8 mouse cellular contexts compared by ENCODE assay signal in genomic region chr13:54282149-54282860, GRCm38 (mm10).
DNase-seq lines count a peak whose midpoint lies in the region; ATAC-seq and TF ChIP-seq lines count a peak whose summit lies in the region.

No protein-coding gene starts in this region.

- 0 out of 2 replicates have a peak overlapping the region, but pooled peaks have one; percentile 7 for H3K4me3 ChIP-seq in E14TG2a.4 (replicated peaks; ENCODE audit: low read length)
- peak overlapping the region; percentile 18 for H3K4me3 ChIP-seq in embryonic facial prominence, embryonic 15.5 days (replicated peaks)
- 0 out of 2 replicates have a peak overlapping the region, but pooled peaks have one; percentile 20 for H3K4me3 ChIP-seq in limb, embryonic 14.5 days (replicated peaks; ENCODE audit: low read length)

- peaks cover 15% of the 10 kb centered on the region for H3K4me1 ChIP-seq in E14TG2a.4 (replicated peaks; ENCODE audit: low read depth, low read length)
- peaks cover 13% of the 10 kb centered on the region for H3K4me1 ChIP-seq in embryonic facial prominence, embryonic 15.5 days
- peaks cover 11% of the 10 kb centered on the region for H3K4me1 ChIP-seq in limb, embryonic 14.5 days (ENCODE audit: control insufficient read depth, insufficient read depth, low read length)

- WGBS in embryonic facial prominence, embryonic 15.5 days = 12% methylated on average over 17 of the region's 17 CpGs
- 13% methylated on average over 17 of the region's 17 CpGs for WGBS in limb, embryonic 14.5 days

- peaks cover 13% of the 10 kb centered on the region; the same call in 1 of the 2 replicates for H3K9me3 ChIP-seq in E14TG2a.4 (ENCODE audit: low read length)
- H3K9me3 ChIP-seq in embryonic facial prominence, embryonic 15.5 days (replicated peaks) = no peaks in the 10 kb centered on the region
- no peaks in the 10 kb centered on the region for H3K9me3 ChIP-seq in limb, embryonic 14.5 days (ENCODE audit: control insufficient read depth, low read length)

- 0 out of 2 replicates have a peak overlapping the region, but pooled peaks have one; percentile 3 for H3K27ac ChIP-seq in embryonic facial prominence, embryonic 15.5 days (replicated peaks)
- H3K27ac ChIP-seq in limb, embryonic 14.5 days (replicated peaks; ENCODE audit: low read depth, low read length) = no peak overlapping the region

- H3K4me2 ChIP-seq in embryonic facial prominence, embryonic 15.5 days (replicated peaks) = peak overlapping the region; percentile 45
- H3K4me2 ChIP-seq in limb, embryonic 14.5 days (replicated peaks; ENCODE audit: low read depth, low read length, severe bottlenecking) = peak overlapping the region; percentile 45

- H3K27me3 ChIP-seq in E14TG2a.4 (ENCODE audit: insufficient read depth, low read length) = peaks cover 56% of the 10 kb centered on the region
- H3K27me3 ChIP-seq in embryonic facial prominence, embryonic 15.5 days = peaks cover 13% of the 10 kb centered on the region
- H3K27me3 ChIP-seq in limb, embryonic 14.5 days (ENCODE audit: control insufficient read depth, insufficient read depth, low read length) = peaks cover 12% of the 10 kb centered on the region; the same call in 1 of the 2 replicates

- peak; percentile 34; the same call in 1 of the 2 replicates for ATAC-seq in embryonic facial prominence, embryonic 15.5 days (ENCODE audit: insufficient number of reproducible peaks, low FRiP score, low TSS enrichment, low read depth)
- no peak for ATAC-seq in limb, embryonic 14.5 days (ENCODE audit: low FRiP score, low read depth)

- no peak for TF ChIP-seq CTCF in E14TG2a.4 (conservative IDR thresholded peaks at IDR 0.05; ENCODE audit: low read length)

- H3K36me3 ChIP-seq in E14TG2a.4 (ENCODE audit: insufficient read depth, low read length) = no peaks in the 10 kb centered on the region
- H3K36me3 ChIP-seq in embryonic facial prominence, embryonic 15.5 days = no peaks in the 10 kb centered on the region
- no peaks in the 10 kb centered on the region for H3K36me3 ChIP-seq in limb, embryonic 14.5 days (ENCODE audit: control insufficient read depth, insufficient read depth, low read length)

- DNase-seq in heart, adult 8-10 months (ENCODE audit: low spot score) = peak; percentile 6
- no peak for DNase-seq in heart, adult 9 months (ENCODE audit: low spot score in 2 of 2)
- no peak for DNase-seq in limb, embryonic 14.5 days (ENCODE audit: low spot score)
- DNase-seq in T-cell, adult 2 months (ENCODE audit: low spot score) = no peak
- DNase-seq in retina, postnatal 1 day = no peak
- no peak for DNase-seq in right cerebral cortex, postnatal 4 days

- no peak for TF ChIP-seq POLR2A in limb, embryonic 14.5 days (IDR thresholded peaks at IDR 0.05; ENCODE audit: borderline replicate concordance, extremely low read depth, insufficient read depth, insufficient read length)

- H3K9ac ChIP-seq in embryonic facial prominence, embryonic 15.5 days = no peak overlapping the region
- H3K9ac ChIP-seq in limb, embryonic 14.5 days (ENCODE audit: low read depth, low read length, severe bottlenecking) = no peak overlapping the region
